Mouse (Mus musculus): Measurements from ENCODE around the gene Cdh1. TPM values are rescaled to one million over a fixed set of nuclear protein-coding genes. Genes with fewer than 3 reads are reported as not detected.
"Not testable (repeated sequence)": the region's sequence is repeated elsewhere in the genome, so short reads cannot be mapped to it uniquely, and the experiment has no call there.

The Cdh1 gene
- total and polyA plus RNA-seq, 3 experiments: not detected

DNA sequence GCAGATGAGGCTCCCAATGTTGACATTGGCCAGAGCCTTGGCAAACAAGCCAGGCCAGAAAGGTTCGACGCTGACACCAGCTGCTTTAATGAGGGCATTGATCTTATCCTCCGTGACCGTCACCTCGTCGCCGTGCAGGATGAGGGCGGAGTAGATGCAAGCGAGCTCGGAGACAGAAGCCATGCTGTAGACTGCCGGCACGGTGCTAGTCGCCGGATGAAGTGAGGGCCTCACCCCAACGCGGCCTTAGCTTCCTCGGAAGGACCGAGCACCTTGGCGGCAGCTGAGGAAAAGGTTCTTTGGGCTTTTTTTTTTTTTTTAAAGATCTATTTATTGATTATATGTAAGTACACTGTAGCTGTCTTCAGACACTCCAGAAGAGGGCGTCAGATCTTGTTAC is 30.0 kb upstream of the Cdh1 start, which contains the start of gene Gm10073:
Gene Gm10073, minus strand, starts transcription at position 294 of the 400 bp plus-strand sequence.
- H3K4me1 ChIP-seq (ENCODE audit: control insufficient read depth in 1 of 2, insufficient read depth in 2 of 2, low read length in 2 of 2): peaks cover 0 to 13% of the 10 kb centered on the region in 2 experiments; a peak in 3 of 4 replicates
- H3K9me3 ChIP-seq (replicated peaks; ENCODE audit: insufficient read depth, low read length); H3K4me3 ChIP-seq (ENCODE audit: control insufficient read depth in 1 of 2, insufficient read depth in 1 of 2, low read depth in 2 of 2, low read length in 2 of 2); H3K27me3 ChIP-seq (ENCODE audit: control insufficient read depth in 1 of 2, insufficient read depth in 2 of 2, low read length in 2 of 2); H3K79me2 ChIP-seq (ENCODE audit: control insufficient read depth, insufficient read depth, low read length, poor library complexity); H3K9ac ChIP-seq (ENCODE audit: control insufficient read depth, low read depth, low read length, poor library complexity, severe bottlenecking); DNase-seq (ENCODE audit: low read depth, low spot score); H3K36me3 ChIP-seq (ENCODE audit: control insufficient read depth in 1 of 2, insufficient read depth in 2 of 2, low read length in 2 of 2); H3K27ac ChIP-seq (ENCODE audit: control insufficient read depth, low read depth, low read length): not testable (repeated sequence)

DNA sequence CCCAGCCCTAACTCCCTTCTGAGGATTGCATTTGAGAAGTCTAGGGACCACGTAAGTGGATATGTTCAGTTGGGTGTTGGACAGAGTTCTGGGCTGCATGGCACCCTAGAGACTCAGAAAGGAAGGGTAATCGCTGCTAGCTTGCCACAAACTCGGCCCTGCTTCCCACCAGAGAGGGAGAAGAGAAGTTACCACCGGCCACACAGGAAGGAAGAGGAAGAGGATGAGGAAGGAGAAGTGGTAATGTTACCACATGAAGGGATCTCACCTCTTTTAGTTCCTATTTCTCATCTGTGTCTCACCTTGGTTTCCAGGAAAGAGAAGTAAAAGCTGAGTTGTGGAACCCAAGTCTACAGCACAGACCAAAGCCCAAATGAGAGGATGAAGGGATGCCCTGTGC is 28.9 kb upstream of the Cdh1 start:
- H3K4me3 ChIP-seq (ENCODE audit: control insufficient read depth in 1 of 2, insufficient read depth in 1 of 2, low read depth in 2 of 2, low read length in 2 of 2): no peak overlapping the region

DNA sequence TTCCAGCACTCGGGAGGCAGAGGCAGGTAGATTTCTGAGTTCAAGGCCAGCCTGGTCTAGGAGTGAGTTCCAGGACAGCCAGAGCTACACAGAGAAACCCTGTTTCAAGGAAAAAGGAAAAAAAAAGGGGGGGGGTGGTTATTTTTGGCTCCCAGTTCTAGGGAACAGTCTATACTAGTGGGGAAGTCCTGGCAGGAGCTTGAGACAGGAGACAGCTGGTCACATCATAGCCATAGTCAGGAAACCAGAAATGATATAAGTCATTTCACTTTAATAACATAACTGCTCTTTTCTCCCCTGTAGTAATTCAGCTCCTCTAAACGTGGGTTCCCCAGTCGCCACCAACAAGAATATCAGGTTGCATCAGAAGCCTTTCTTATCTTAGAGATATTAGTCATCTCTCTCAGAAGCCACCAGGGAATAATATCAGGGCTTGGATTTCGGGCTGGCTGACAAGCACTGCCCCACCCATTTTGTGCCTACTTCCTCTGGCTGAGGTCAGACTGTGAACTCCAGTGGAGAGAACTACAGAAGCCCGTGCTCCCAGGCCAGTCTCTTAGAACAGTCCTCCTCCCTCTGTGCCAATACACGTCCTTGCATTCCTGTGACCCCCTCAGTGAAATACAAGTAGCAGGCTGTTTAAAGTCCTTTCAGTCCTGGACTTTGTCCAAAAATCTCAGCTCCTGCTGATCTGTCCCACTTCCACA is 26.1 kb upstream of the Cdh1 start:
- Histone ChIP-seq H3K4me1 (ENCODE audit: control insufficient read depth in 1 of 2, insufficient read depth in 2 of 2, low read length in 2 of 2) (peaks cover 0 to 13% of the 10 kb centered on the region in 2 experiments; a peak in 3 of 4 replicates), H3K9me3 (replicated peaks; ENCODE audit: insufficient read depth, low read length) (no peaks in the 10 kb centered on the region), H3K36me3 (ENCODE audit: control insufficient read depth in 1 of 2, insufficient read depth in 2 of 2, low read length in 2 of 2) (no peaks in the 10 kb centered on the region; a peak in 1 of 4 replicates), H3K27me3 (ENCODE audit: control insufficient read depth in 1 of 2, insufficient read depth in 2 of 2, low read length in 2 of 2) (peaks cover 1 to 5% of the 10 kb centered on the region in 2 experiments; a peak in 3 of 4 replicates), H3K9ac (ENCODE audit: control insufficient read depth, low read depth, low read length, poor library complexity, severe bottlenecking) (no peak overlapping the region), H3K4me3 (ENCODE audit: control insufficient read depth in 1 of 2, insufficient read depth in 1 of 2, low read depth in 2 of 2, low read length in 2 of 2) (no peak overlapping the region), H3K27ac (ENCODE audit: control insufficient read depth, low read depth, low read length) (no peak overlapping the region), H3K79me2 (ENCODE audit: control insufficient read depth, insufficient read depth, low read length, poor library complexity) (no peaks in the 10 kb centered on the region)
- TF ChIP-seq GATA1 (IDR thresholded peaks at IDR 0.05; ENCODE audit: low read depth, low read length): 0 out of 2 replicates have a peak, but pooled peaks have one; percentile 41
- peak; percentile 45 for TF ChIP-seq ETS1 (IDR thresholded peaks at IDR 0.05; ENCODE audit: low read depth, low read length)
- TF ChIP-seq MYC (IDR thresholded peaks at IDR 0.05; ENCODE audit: low read depth, low read length): no peak
- TF ChIP-seq UBTF (IDR thresholded peaks at IDR 0.05; ENCODE audit: borderline replicate concordance, insufficient read depth, low read depth, low read length): no peak
- TF ChIP-seq HCFC1 (IDR thresholded peaks at IDR 0.05; ENCODE audit: low read depth, low read length): no peak
- TF ChIP-seq EP300 (IDR thresholded peaks at IDR 0.05; ENCODE audit: low read depth in 1 of 2, low read length in 2 of 2): peak; percentile 31 to 40; a peak in 2 of 4 replicates
- TF ChIP-seq RCOR1 (IDR thresholded peaks at IDR 0.05; ENCODE audit: low read depth, low read length): peak; percentile 8; the same call in 1 of the 2 replicates
- peak; percentile 56 for DNase-seq (ENCODE audit: low read depth, low spot score)

More for the DNA sequence above, 28.9 kb upstream of the Cdh1 start:
- no peaks in the 10 kb centered on the region for H3K79me2 ChIP-seq (ENCODE audit: control insufficient read depth, insufficient read depth, low read length, poor library complexity)
- H3K4me1 ChIP-seq (ENCODE audit: control insufficient read depth in 1 of 2, insufficient read depth in 2 of 2, low read length in 2 of 2): peaks cover 0 to 13% of the 10 kb centered on the region in 2 experiments; a peak in 3 of 4 replicates
- TF ChIP-seq MAX (IDR thresholded peaks at IDR 0.05; ENCODE audit: low read length) (no peak), ZC3H11A (IDR thresholded peaks at IDR 0.05; ENCODE audit: low read depth, low read length) (no peak)
- H3K27ac ChIP-seq (ENCODE audit: control insufficient read depth, low read depth, low read length): no peak overlapping the region
- no peaks in the 10 kb centered on the region; a peak in 2 of 4 replicates for H3K27me3 ChIP-seq (ENCODE audit: control insufficient read depth in 1 of 2, insufficient read depth in 2 of 2, low read length in 2 of 2)
- DNase-seq (ENCODE audit: low read depth, low spot score): no peak
- H3K9ac ChIP-seq (ENCODE audit: control insufficient read depth, low read depth, low read length, poor library complexity, severe bottlenecking): no peak overlapping the region
- no peaks in the 10 kb centered on the region; a peak in 1 of 4 replicates for H3K36me3 ChIP-seq (ENCODE audit: control insufficient read depth in 1 of 2, insufficient read depth in 2 of 2, low read length in 2 of 2)
- H3K9me3 ChIP-seq (replicated peaks; ENCODE audit: insufficient read depth, low read length): no peaks in the 10 kb centered on the region

All from MEL (cell line).